ENCODE assay signal across 8 mouse cellular contexts in the genomic region with DNA sequence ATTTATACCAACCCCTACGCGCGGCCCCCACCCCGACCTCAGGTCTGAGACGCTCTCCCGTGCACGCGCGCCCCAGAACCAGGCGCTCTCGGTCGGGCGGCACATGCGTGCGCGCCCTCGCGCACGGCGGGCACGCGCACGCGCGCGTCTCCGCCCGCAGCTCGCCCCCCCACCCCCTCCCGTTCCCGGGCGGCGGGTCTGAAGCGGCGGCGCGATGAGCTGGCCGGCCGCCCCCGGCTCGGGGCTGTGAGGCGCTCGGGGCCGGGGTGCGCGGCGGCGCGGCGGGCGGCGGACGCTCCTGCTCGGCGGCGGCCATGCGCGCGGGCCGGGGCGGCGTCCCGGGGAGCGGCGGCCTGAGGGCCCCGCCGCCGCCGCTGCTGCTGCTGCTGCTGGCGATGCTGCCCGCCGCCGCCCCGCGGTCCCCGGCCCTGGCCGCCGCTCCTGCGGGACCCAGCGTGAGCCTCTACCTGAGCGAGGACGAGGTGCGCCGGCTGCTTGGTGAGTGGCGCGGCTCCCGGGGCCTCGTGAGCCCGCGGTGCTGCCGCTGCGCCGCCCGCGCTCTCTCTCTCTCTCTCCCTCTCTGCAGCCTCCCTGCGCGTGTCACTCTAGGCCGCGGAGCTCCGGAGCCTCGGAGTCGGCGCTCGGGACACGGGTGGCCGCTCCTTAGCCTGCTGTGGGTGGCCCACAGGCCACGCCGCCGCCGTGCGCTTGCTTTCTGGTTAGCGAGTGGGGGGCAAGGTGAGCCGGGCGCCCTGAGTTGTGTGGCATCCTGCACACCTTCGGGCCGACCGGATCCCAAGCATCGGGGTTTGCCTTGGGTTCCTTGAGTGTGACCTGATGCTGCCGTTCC. TPM values are rescaled to one million over a fixed set of nuclear protein-coding genes. Genes with fewer than 3 reads are reported as not detected.
DNase-seq lines count a peak whose midpoint lies in the region; ATAC-seq and TF ChIP-seq lines count a peak whose summit lies in the region.

Gene Ryk, plus strand, starts transcription at position 176 of the 850 bp plus-strand sequence.

- WGBS in heart, embryonic 11.5 days (ENCODE audit: insufficient replicate concordance): under 1% methylated on average over 105 of the region's 119 CpGs
- under 1% methylated on average over 117 of the region's 119 CpGs for WGBS in kidney, embryonic 15.5 days
- WGBS in stomach, embryonic 15.5 days: 1% methylated on average over 112 of the region's 119 CpGs

- no peak within 1 kb of the TSS for H3K27ac ChIP-seq in bone marrow macrophage, adult 2 months (ENCODE audit: insufficient read depth, low read depth, low read length)
- H3K27ac ChIP-seq in embryonic fibroblast, embryonic 13.5 days (ENCODE audit: insufficient read depth, low read length): peak within 1 kb of the TSS; percentile 3; the same call in 1 of the 2 replicates
- peak within 1 kb of the TSS; percentile 66 for H3K27ac ChIP-seq in heart, embryonic 11.5 days (ENCODE audit: low read depth, low read length)
- H3K27ac ChIP-seq in kidney, embryonic 15.5 days: peak within 1 kb of the TSS; percentile 92
- peak within 1 kb of the TSS; percentile 88 for H3K27ac ChIP-seq in stomach, embryonic 15.5 days

- H3K4me1 ChIP-seq in bone marrow macrophage, adult 2 months (ENCODE audit: control insufficient read depth, insufficient read depth, low read length): peaks cover 9% of the 10 kb centered on the region
- 0 out of 2 replicates have a peak, but pooled peaks cover 7% of the 10 kb centered on the region for H3K4me1 ChIP-seq in embryonic fibroblast, embryonic 13.5 days (ENCODE audit: control insufficient read depth, insufficient read depth, low read length)
- peaks cover 19% of the 10 kb centered on the region for H3K4me1 ChIP-seq in heart, embryonic 11.5 days (ENCODE audit: control insufficient read depth, insufficient read depth, low read length)
- peaks cover 59% of the 10 kb centered on the region for H3K4me1 ChIP-seq in kidney, embryonic 15.5 days
- H3K4me1 ChIP-seq in stomach, embryonic 15.5 days: peaks cover 19% of the 10 kb centered on the region

- TF ChIP-seq CTCF in bone marrow macrophage, adult 2 months (IDR thresholded peaks at IDR 0.05; ENCODE audit: low read depth, low read length): no peak
- no peak for TF ChIP-seq CTCF in embryonic fibroblast, embryonic 13.5 days (IDR thresholded peaks at IDR 0.05; ENCODE audit: borderline replicate concordance, insufficient read depth, low read length)

- no peak for TF ChIP-seq POLR2A in bone marrow macrophage, adult 2 months (IDR thresholded peaks at IDR 0.05; ENCODE audit: borderline replicate concordance, low read depth, low read length)
- peak; percentile 39; the same call in 1 of the 2 replicates for TF ChIP-seq POLR2A in embryonic fibroblast, embryonic 13.5 days (IDR thresholded peaks at IDR 0.05; ENCODE audit: low read depth, low read length)

- H3K9ac ChIP-seq in heart, embryonic 11.5 days (ENCODE audit: low read depth, low read length): peak within 1 kb of the TSS; percentile 90
- peak within 1 kb of the TSS; percentile 94 for H3K9ac ChIP-seq in kidney, embryonic 15.5 days
- H3K9ac ChIP-seq in stomach, embryonic 15.5 days: peak within 1 kb of the TSS; percentile 94

- peak within 1 kb of the TSS; percentile 72 for H3K4me3 ChIP-seq in bone marrow macrophage, adult 2 months (ENCODE audit: insufficient read depth, low read length)
- peak within 1 kb of the TSS; percentile 74 for H3K4me3 ChIP-seq in embryonic fibroblast, embryonic 13.5 days (ENCODE audit: insufficient read depth, low read length)
- peak within 1 kb of the TSS; percentile 72 for H3K4me3 ChIP-seq in heart, embryonic 11.5 days (ENCODE audit: low read depth, low read length)
- H3K4me3 ChIP-seq in kidney, embryonic 15.5 days (replicated peaks): peak within 1 kb of the TSS; percentile 79
- H3K4me3 ChIP-seq in stomach, embryonic 15.5 days (replicated peaks): peak within 1 kb of the TSS; percentile 91

- H3K36me3 ChIP-seq in heart, embryonic 11.5 days (ENCODE audit: control insufficient read depth, insufficient read depth, low read length): no peaks in the 10 kb centered on the region
- no peaks in the 10 kb centered on the region for H3K36me3 ChIP-seq in kidney, embryonic 15.5 days
- no peaks in the 10 kb centered on the region for H3K36me3 ChIP-seq in stomach, embryonic 15.5 days

- H3K27me3 ChIP-seq in heart, embryonic 11.5 days (ENCODE audit: control insufficient read depth, insufficient read depth, low read length): no peaks in the 10 kb centered on the region
- H3K27me3 ChIP-seq in kidney, embryonic 15.5 days: no peaks in the 10 kb centered on the region
- H3K27me3 ChIP-seq in stomach, embryonic 15.5 days (replicated peaks): no peaks in the 10 kb centered on the region

- peak within 1 kb of the TSS; percentile 68 for H3K4me2 ChIP-seq in heart, embryonic 11.5 days
- H3K4me2 ChIP-seq in kidney, embryonic 15.5 days: peak within 1 kb of the TSS; percentile 71
- peak within 1 kb of the TSS; percentile 69 for H3K4me2 ChIP-seq in stomach, embryonic 15.5 days

- no peaks in the 10 kb centered on the region for H3K9me3 ChIP-seq in heart, embryonic 11.5 days (replicated peaks; ENCODE audit: control insufficient read depth, low read length)
- no peaks in the 10 kb centered on the region for H3K9me3 ChIP-seq in kidney, embryonic 15.5 days (replicated peaks)
- H3K9me3 ChIP-seq in stomach, embryonic 15.5 days: no peaks in the 10 kb centered on the region

- peak; percentile 64 for DNase-seq in CD4-positive, CD25-positive, alpha-beta regulatory T cell, adult 2 months (ENCODE audit: low read depth, low spot score)
- DNase-seq in liver: peak; percentile 76
- DNase-seq in neural tube, embryonic 10.5 days (ENCODE audit: extremely low spot score, low spot score): peak; percentile 81

- peak; percentile 74 for ATAC-seq in heart, embryonic 11.5 days (replicated peaks; ENCODE audit: insufficient number of reproducible peaks, low FRiP score, low TSS enrichment)
- peak; percentile 82 for ATAC-seq in kidney, embryonic 15.5 days (replicated peaks; ENCODE audit: low FRiP score)
- peak; percentile 87 for ATAC-seq in stomach, embryonic 15.5 days (ENCODE audit: insufficient read depth, low FRiP score, low read depth)

RNA-seq across cellular contexts. Expression of gene Ryk, which starts in this region (rescaled TPM):
- polyA plus RNA-seq in bone marrow macrophage, adult 2 months (2012; ENCODE audit: insufficient read depth, insufficient read length, missing spikeins): 1.2 and 2.2 TPM in 2 replicates
- 198 and 217 TPM in 2 replicates for polyA plus RNA-seq in embryonic fibroblast, embryonic 13.5 days (2011; ENCODE audit: insufficient read length, low read depth, missing spikeins)
- polyA plus RNA-seq in heart, embryonic 11.5 days (2014; fragmentation: Nextera tagmentation; extraction: Ambion mirVana): 17.4 and 20.4 TPM in 2 replicates
- polyA plus RNA-seq in kidney, embryonic 15.5 days (2015; fragmentation: Nextera tagmentation; extraction: Ambion mirVana): 19.7 and 19.8 TPM in 2 replicates
- 23.1 and 29.6 TPM in 2 replicates for polyA plus RNA-seq in stomach, embryonic 15.5 days (2015; fragmentation: Nextera tagmentation; extraction: Ambion mirVana)
